In the genomic region with DNA sequence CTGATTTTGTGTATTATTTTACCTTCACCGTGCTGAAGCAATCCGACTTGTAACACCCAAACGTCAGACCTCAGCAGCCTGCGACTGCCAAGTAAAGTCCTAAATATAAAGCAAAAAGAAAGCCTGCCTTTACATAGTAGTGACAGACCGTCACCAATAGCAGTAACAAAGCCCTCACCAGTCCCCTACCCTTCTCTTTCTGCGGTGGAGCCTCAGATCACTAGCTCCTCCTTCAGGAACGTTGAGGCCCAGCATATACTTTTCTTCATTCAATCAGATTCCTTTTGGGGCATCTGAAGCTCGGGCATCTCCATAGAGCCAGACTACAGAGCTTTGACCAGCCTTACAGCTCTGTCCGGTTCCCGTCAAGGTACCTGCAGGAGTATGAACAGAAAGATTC, we compare ENCODE assay signal across 21 mouse cellular contexts. TPM values are rescaled to one million over a fixed set of nuclear protein-coding genes. Genes with fewer than 3 reads are reported as not detected.
"Had no signal": no experiment of that assay in that cellular context is flagged by ENCODE, and none has a peak within 500 bp of the region (broad histone marks: within the 10 kb centered on the region; RNA-seq: fewer than 3 reads in every experiment).

No protein-coding gene starts in this region.

- H3K27me3 ChIP-seq: liver, embryonic 15.5 days; midbrain, embryonic 12.5 days had no signal

- H3K4me3 ChIP-seq: limb, embryonic 10.5 days; liver, embryonic 15.5 days; midbrain, embryonic 12.5 days had no signal

- H3K27ac ChIP-seq: limb, embryonic 10.5 days; liver, embryonic 15.5 days; midbrain, embryonic 12.5 days had no signal

- ATAC-seq: lung, postnatal 0 days had no signal

- H3K36me3 ChIP-seq: limb, embryonic 10.5 days; liver, embryonic 15.5 days; midbrain, embryonic 12.5 days had no signal

- H3K9ac ChIP-seq: liver, embryonic 15.5 days; midbrain, embryonic 12.5 days had no signal

- H3K4me2 ChIP-seq: liver, embryonic 11.5 days; liver, embryonic 15.5 days; midbrain, embryonic 12.5 days had no signal

- DNase-seq: kidney, adult 11 months; kidney, postnatal 14 days; lung, adult 2 months; lung, postnatal 4 days; right cerebral cortex, adult 18-20 months; right cerebral cortex, postnatal 25 days; thymus, adult 2 months; thymus, postnatal 25 days had no signal

- H3K4me1 ChIP-seq: limb, embryonic 10.5 days; liver, embryonic 15.5 days; midbrain, embryonic 12.5 days had no signal

- H3K9me3 ChIP-seq: limb, embryonic 10.5 days; liver, embryonic 15.5 days; midbrain, embryonic 12.5 days had no signal

RNA-seq across cellular contexts. Expression of gene Slc7a15, which starts 58.2 kb away (rescaled TPM):
- total RNA-seq: layer of hippocampus, postnatal 10 days; left cerebral cortex, postnatal 10 days; megakaryocyte, adult 5-6 weeks; midbrain, postnatal 0 days had no signal
- polyA plus RNA-seq: kidney, embryonic 14.5 days; limb, embryonic 10.5 days; limb, embryonic 14.5 days; liver, embryonic 11.5 days; lung, adult 2 months; lung, postnatal 0 days; midbrain, embryonic 12.5 days; midbrain, postnatal 0 days; neural tube, embryonic 14.5 days; urinary bladder, adult 2 months had no signal
